Mouse (Mus musculus): ENCODE measurements around the gene Wipf2. TPM values are rescaled to one million over a fixed set of nuclear protein-coding genes. Genes with fewer than 3 reads are reported as not detected.
A peak's percentile ranks its signal among the peaks of the same experiment; 100 is the strongest.

Gene Wipf2
- polyA plus RNA-seq, 1 experiment from 2014 or later: 4.7 TPM

DNA sequence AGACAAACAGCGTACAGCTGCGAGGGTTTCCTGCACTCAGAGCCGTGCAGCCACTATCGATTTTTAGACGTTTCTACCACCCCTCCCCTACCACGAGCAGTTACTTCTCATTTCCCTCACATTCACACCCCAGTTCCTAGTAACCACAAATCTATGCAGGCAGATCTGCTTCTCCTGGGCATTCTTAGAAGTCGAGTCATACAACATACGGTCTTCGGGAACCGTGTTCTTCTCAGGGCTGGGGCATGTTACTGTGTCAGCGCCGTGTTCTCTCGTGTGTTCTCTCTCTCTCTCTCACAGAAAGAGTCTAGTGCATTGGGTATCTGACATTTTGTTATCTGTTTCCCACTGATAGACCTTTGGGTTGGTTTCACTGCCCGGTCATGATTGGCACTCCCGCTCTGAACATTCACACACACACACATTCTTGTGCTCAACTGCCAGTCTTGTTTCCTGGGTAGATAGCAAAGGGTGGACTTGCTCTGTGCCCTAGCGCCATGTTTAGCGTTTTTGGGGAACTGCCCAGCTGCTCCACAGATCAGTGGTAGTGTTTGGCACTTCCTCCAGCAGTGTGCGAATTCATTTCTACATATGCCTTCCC is 84.6 kb downstream of the Wipf2 start:
- Histone ChIP-seq H3K27me3 (ENCODE audit: insufficient read depth, poor library complexity, severe bottlenecking) (no peaks in the 10 kb centered on the region), H3K27ac (no peak overlapping the region), H3K9me3 (no peaks in the 10 kb centered on the region), H3K36me3 (peaks cover 33% of the 10 kb centered on the region), H3K4me1 (replicated peaks) (peaks cover 78% of the 10 kb centered on the region), H3K4me3 (no peak overlapping the region)
- no peak for DNase-seq (ENCODE audit: low spot score)
- WGBS: 88% methylated on average over 18 of the region's 18 CpGs

DNA sequence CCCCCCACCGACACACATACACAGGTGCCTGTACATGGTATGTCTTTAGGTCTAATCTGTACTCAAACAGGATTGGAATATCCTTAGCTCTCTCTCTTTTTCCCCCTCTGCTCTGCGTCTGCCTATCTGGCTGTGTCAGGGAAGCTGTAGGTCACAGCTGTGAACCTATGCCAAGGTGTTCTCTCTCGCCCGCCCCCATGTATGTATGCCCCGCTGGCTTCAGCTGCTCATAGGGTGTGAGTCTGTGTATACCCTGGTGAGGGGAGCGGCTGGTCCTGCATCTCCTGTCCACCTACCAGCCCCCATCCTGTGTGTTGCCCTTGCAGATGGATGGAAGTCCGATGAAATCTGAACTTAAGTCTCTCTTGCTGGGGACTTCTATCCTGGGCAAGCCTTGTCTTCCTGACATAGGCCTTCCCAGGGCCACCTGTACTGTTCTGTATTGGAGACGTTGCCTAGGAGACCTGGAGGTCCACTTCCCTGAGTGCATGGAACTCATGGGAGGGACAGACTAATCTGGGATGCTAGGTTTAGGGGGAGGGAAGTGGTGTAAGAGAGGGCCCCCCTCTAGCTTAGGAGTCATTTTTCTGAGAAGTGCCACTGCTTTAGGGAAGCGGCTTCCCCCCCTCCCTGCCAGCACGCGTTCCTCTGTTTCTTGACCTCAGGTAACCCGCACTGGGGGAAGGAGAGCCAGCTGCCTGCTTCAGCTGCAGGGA is 86.0 kb downstream of the Wipf2 start:
- H3K4me1 ChIP-seq (replicated peaks): peaks cover 78% of the 10 kb centered on the region
- H3K36me3 ChIP-seq: peaks cover 33% of the 10 kb centered on the region
- H3K9me3 ChIP-seq: no peaks in the 10 kb centered on the region
- H3K27ac ChIP-seq: peak overlapping the region; percentile 59
- H3K27me3 ChIP-seq (ENCODE audit: insufficient read depth, poor library complexity, severe bottlenecking): no peaks in the 10 kb centered on the region
- H3K4me3 ChIP-seq: no peak overlapping the region
- 62% methylated on average over 12 of the region's 12 CpGs for WGBS
- DNase-seq (ENCODE audit: low spot score): no peak

DNA sequence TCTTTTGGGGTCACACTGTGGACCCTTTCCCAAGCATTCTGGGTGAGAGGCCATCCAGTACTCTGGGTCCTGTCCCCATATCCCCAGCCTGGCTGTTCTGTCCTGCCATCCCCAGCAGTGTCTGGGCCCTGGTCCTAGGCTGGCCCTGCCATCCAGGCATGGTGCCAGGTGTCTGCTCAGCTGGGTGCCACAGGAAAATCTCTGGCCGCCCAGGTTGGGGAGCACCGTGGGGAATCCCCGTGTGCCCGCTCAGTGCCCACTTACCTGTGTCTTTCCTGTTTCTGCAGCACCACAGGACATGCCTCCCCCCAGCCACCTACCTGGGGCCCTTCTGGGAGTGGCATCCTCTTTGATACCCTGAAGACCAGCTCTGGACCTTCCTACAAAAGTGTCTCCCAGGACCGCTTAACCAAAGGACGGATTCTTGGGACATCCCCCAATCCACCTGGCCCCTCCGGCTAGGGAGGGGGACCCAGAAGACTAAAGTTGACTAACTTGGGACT is 86.6 kb downstream of the Wipf2 start:
- DNase-seq (ENCODE audit: low spot score): no peak
- Histone ChIP-seq H3K27me3 (ENCODE audit: insufficient read depth, poor library complexity, severe bottlenecking) (no peaks in the 10 kb centered on the region), H3K4me3 (no peak overlapping the region), H3K27ac (peak overlapping the region; percentile 59), H3K9me3 (no peaks in the 10 kb centered on the region), H3K4me1 (replicated peaks) (peaks cover 78% of the 10 kb centered on the region), H3K36me3 (peaks cover 33% of the 10 kb centered on the region)
- WGBS: 87% methylated on average over 7 of the region's 7 CpGs

DNA sequence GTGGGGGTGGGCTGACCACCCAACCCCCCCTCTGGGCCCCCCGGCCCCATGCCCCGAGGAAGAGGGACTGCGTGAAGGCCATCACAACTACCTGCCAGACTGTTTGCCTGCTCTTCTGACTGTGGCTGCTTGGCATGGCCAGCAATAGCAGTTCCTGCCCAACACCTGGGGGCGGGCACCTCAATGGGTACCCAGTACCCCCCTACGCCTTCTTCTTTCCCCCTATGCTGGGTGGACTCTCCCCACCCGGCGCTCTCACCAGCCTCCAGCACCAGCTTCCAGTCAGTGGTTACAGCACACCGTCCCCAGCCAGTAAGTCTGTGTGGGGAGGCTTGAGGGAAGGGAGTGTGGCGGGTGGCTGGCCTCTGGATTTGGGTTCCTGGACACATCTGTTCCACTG is 87.0 kb downstream of the Wipf2 start:
- Histone ChIP-seq H3K4me3 (no peak overlapping the region), H3K36me3 (peaks cover 33% of the 10 kb centered on the region), H3K4me1 (replicated peaks) (peaks cover 78% of the 10 kb centered on the region), H3K27me3 (ENCODE audit: insufficient read depth, poor library complexity, severe bottlenecking) (no peaks in the 10 kb centered on the region), H3K27ac (peak overlapping the region; percentile 59), H3K9me3 (no peaks in the 10 kb centered on the region)
- 85% methylated on average over 9 of the region's 9 CpGs for WGBS
- no peak for DNase-seq (ENCODE audit: low spot score)

DNA sequence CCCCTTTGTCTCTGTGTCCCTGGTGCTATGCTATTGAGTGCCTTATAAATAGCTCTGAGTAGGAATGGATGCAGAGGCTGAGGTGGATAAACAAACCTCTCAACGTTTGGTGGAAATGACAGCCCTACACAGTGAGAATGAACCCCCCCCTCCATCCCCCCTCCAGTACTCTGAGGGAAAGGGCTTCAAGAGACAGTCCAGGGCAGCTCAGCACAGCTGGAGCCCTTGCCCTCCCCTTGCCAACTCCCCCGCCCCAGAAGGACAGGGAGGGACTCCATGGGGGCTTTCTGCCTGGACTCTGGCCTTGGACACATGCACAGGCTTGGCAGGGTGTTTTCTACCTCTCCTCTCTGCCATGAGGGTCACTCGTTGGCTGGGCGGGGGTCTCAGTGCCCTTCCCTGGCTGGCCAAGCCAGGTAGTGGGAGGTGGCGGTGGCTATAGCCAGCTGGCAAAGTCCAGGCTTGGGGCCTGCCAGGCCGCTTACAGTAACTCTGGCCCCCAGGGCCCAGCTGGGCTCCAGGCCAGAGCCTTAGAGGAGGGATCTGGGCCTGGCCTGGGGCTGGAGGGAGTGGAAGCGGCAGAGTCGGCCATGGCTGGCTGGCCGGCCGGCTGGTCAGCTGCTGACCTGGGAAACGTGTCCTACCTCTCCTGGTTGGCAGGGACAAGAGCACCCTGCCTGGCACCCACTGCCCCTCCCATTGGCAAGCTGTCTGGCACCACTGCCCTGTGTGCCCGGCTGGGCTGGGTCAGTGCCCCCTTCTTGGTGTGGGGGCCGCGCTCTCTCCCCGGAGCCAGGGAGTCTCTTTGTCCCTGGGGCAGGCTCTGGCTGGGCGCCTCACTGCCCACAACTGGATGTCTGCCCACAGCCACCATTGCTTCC is 87.8 kb downstream of the Wipf2 start:
- peak overlapping the region; percentile 68 for H3K27ac ChIP-seq
- no peaks in the 10 kb centered on the region for H3K9me3 ChIP-seq
- WGBS: 69% methylated on average over 16 of the region's 16 CpGs
- H3K4me1 ChIP-seq (replicated peaks): peaks cover 79% of the 10 kb centered on the region
- peak overlapping the region; percentile 3; the same call in 1 of the 2 replicates for H3K4me3 ChIP-seq
- peaks cover 33% of the 10 kb centered on the region for H3K36me3 ChIP-seq
- no peaks in the 10 kb centered on the region for H3K27me3 ChIP-seq (ENCODE audit: insufficient read depth, poor library complexity, severe bottlenecking)
- DNase-seq (ENCODE audit: low spot score): no peak

DNA sequence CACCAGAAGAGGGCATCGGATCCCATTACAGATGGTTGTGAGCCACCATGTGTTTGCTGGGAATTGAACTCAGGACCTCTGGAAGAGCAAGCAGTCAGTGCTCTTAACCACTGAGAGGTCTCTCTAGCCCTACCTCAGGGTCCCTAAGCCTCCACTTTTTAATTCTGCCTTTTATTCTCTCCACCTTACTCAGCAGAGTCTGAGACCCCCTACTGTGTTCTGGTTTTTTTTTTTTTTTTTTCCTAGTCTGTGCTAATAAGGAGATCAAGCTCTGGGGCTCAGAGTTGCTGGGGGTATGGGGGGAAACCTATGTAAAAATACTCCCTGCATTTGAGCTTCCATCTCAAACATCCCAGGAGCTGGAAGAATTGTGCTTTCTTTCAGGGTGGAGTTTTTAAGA is 88.7 kb downstream of the Wipf2 start:
- H3K9me3 ChIP-seq: no peaks in the 10 kb centered on the region
- H3K4me3 ChIP-seq: no peak overlapping the region
- no peak overlapping the region for H3K27ac ChIP-seq
- H3K27me3 ChIP-seq (ENCODE audit: insufficient read depth, poor library complexity, severe bottlenecking): no peaks in the 10 kb centered on the region
- DNase-seq (ENCODE audit: low spot score): no peak
- H3K4me1 ChIP-seq (replicated peaks): peaks cover 79% of the 10 kb centered on the region
- WGBS: 78% methylated on average over 1 of the region's 1 CpGs
- H3K36me3 ChIP-seq: peaks cover 38% of the 10 kb centered on the region

DNA sequence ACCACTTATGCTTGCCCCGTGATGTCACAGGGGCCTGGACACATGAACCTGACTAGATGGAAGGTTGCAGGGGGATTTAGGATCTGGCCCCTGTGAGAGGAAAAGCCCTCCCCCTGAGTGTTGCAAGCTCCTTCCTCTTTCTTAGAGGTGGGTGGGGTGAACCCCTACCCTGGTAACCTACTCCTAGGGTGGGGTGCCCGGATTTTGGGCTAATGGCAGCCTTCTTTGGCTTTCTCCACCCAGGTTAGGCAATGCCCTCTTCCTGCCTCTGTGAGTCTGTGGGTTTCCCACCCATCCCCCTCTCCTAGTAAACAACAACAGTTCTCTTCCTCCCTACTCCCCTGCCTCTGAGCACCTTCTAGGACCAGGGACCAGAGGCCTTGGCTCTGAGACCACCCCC is 89.3 kb downstream of the Wipf2 start:
- no peaks in the 10 kb centered on the region for H3K27me3 ChIP-seq (ENCODE audit: insufficient read depth, poor library complexity, severe bottlenecking)
- H3K4me3 ChIP-seq: no peak overlapping the region
- no peak for DNase-seq (ENCODE audit: low spot score)
- no peak overlapping the region for H3K27ac ChIP-seq
- H3K36me3 ChIP-seq: peaks cover 42% of the 10 kb centered on the region
- 78% methylated on average over 2 of the region's 2 CpGs for WGBS
- no peaks in the 10 kb centered on the region for H3K9me3 ChIP-seq
- H3K4me1 ChIP-seq (replicated peaks): peaks cover 74% of the 10 kb centered on the region

DNA sequence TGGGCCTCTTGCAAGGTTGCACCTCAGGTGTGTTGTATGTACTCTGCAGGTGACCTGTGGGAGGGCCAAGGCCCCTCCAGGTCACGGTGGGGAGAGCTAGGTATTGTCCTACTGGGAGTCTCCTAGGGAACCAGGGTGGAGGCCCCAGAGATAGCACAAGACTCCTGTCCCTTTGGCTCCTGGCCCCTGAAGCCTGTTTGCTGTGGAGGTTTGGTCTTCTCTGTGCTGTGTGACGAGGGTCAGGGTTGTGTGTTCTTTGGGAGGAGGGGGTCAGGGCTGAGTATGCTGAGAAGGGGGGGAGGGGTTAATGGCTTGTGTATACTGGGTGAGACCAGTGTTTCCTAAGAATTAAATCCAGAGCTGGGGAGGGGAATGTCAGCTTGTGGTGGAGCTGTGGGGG is 89.9 kb downstream of the Wipf2 start:
- DNase-seq (ENCODE audit: low spot score): peak; percentile 23
- Histone ChIP-seq H3K36me3 (peaks cover 42% of the 10 kb centered on the region), H3K4me3 (peak overlapping the region; percentile 35; the same call in 1 of the 2 replicates), H3K27ac (peak overlapping the region; percentile 86), H3K9me3 (no peaks in the 10 kb centered on the region), H3K27me3 (ENCODE audit: insufficient read depth, poor library complexity, severe bottlenecking) (no peaks in the 10 kb centered on the region), H3K4me1 (replicated peaks) (peaks cover 74% of the 10 kb centered on the region)
- WGBS: 8% methylated on average over 2 of the region's 2 CpGs

DNA sequence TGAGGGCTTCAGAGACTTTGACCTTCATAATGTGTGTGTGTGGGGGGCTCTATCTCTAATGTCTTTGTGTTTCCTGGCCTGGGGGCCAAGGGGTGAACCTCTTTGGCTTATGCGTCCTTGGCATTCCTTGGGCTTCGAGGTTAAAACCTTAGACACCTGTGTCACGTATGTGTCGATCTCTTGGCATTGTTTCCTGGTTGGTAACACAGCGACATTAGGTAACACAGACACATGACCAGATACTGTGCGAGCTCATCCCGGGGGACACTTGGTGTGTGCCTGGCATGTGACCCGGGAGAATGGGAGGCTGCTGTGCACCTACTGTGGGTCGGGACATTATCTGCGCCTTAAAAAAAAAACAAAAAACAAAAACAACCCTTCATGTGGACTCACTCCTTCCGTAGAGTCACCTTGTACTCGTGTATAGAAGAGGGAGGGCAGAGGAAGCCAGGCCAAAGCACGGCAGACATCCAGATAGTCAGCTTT is 90.4 kb downstream of the Wipf2 start:
- H3K36me3 ChIP-seq: peaks cover 42% of the 10 kb centered on the region
- 32% methylated on average over 13 of the region's 13 CpGs for WGBS
- peak overlapping the region; percentile 35 for H3K4me3 ChIP-seq
- H3K27ac ChIP-seq: peak overlapping the region; percentile 86
- H3K4me1 ChIP-seq (replicated peaks): peaks cover 76% of the 10 kb centered on the region
- no peaks in the 10 kb centered on the region for H3K27me3 ChIP-seq (ENCODE audit: insufficient read depth, poor library complexity, severe bottlenecking)
- no peak for DNase-seq (ENCODE audit: low spot score)
- no peaks in the 10 kb centered on the region for H3K9me3 ChIP-seq

DNA sequence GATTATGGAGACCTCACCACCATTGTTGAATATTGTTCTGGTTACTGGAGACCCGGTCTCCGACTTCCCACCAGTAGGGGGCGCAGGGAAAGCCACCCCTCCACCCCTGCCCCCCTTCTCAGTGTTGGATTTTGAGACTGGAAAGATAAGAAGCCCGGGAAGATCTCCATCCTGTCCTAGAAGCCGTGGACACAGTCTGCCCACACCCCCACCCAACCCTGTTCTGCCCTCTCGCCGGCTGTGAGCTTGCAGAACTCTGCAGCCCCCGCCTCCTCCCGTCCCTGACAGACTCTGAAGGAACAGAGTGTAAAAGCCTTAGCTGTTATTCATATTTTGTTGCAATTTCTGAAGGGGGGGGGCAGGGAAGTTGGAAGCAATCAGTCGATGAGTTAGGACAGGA is 90.9 kb downstream of the Wipf2 start:
- Histone ChIP-seq H3K27me3 (ENCODE audit: insufficient read depth, poor library complexity, severe bottlenecking) (no peaks in the 10 kb centered on the region), H3K4me3 (peak overlapping the region; percentile 35), H3K36me3 (peaks cover 38% of the 10 kb centered on the region), H3K9me3 (no peaks in the 10 kb centered on the region), H3K27ac (peak overlapping the region; percentile 86), H3K4me1 (replicated peaks) (peaks cover 76% of the 10 kb centered on the region)
- peak; percentile 82 for DNase-seq (ENCODE audit: low spot score)
- WGBS: 8% methylated on average over 10 of the region's 10 CpGs
